In genomic region chr15:36375549-36375885, GRCm38 (mm10) we compare ENCODE assay signal across 8 mouse cellular contexts.
DNase-seq lines count a peak whose midpoint lies in the region; ATAC-seq and TF ChIP-seq lines count a peak whose summit lies in the region.

No protein-coding gene starts in this region.

- 0% methylated on average over 1 of the region's 1 CpGs for WGBS in kidney, embryonic 16.5 days
- WGBS in embryonic facial prominence, embryonic 15.5 days = 4% methylated on average over 1 of the region's 1 CpGs
- WGBS in intestine, embryonic 14.5 days = 0% methylated on average over 1 of the region's 1 CpGs

- H3K4me3 ChIP-seq in kidney, embryonic 16.5 days (ENCODE audit: low read length) = peak overlapping the region; percentile 49
- peak overlapping the region; percentile 41 for H3K4me3 ChIP-seq in embryonic facial prominence, embryonic 15.5 days (replicated peaks)
- H3K4me3 ChIP-seq in intestine, embryonic 14.5 days (ENCODE audit: low read depth, low read length) = peak overlapping the region; percentile 32; the same call in 1 of the 2 replicates
- H3K4me3 ChIP-seq in myocyte = no peak overlapping the region

- no peak for DNase-seq in kidney, postnatal 4 days
- no peak for DNase-seq in intestine, embryonic 14.5 days (ENCODE audit: low spot score)
- DNase-seq in urinary bladder, postnatal 14 days (ENCODE audit: low spot score) = no peak
- no peak for DNase-seq in gastrocnemius, postnatal 10 days
- no peak for DNase-seq in natural killer cell, adult 2 months (ENCODE audit: low spot score in 2 of 2)

- peak overlapping the region; percentile 69; the same call in 1 of the 2 replicates for H3K9ac ChIP-seq in kidney, embryonic 16.5 days (replicated peaks; ENCODE audit: low read length)
- no peak overlapping the region for H3K9ac ChIP-seq in embryonic facial prominence, embryonic 15.5 days
- H3K9ac ChIP-seq in intestine, embryonic 14.5 days (ENCODE audit: low read length) = no peak overlapping the region

- no peaks in the 10 kb centered on the region for H3K9me3 ChIP-seq in kidney, embryonic 16.5 days (ENCODE audit: low read length)
- no peaks in the 10 kb centered on the region for H3K9me3 ChIP-seq in embryonic facial prominence, embryonic 15.5 days (replicated peaks)
- no peaks in the 10 kb centered on the region for H3K9me3 ChIP-seq in intestine, embryonic 14.5 days (ENCODE audit: control insufficient read depth, low read length)

- H3K4me1 ChIP-seq in kidney, embryonic 16.5 days (ENCODE audit: insufficient read depth, low read length) = peaks cover 50% of the 10 kb centered on the region
- peaks cover 20% of the 10 kb centered on the region for H3K4me1 ChIP-seq in embryonic facial prominence, embryonic 15.5 days
- H3K4me1 ChIP-seq in intestine, embryonic 14.5 days (replicated peaks; ENCODE audit: control insufficient read depth, insufficient read depth, low read length) = peaks cover 21% of the 10 kb centered on the region

- H3K79me2 ChIP-seq in myocyte (ENCODE audit: control insufficient read depth, insufficient read depth) = no peaks in the 10 kb centered on the region

- H3K4me2 ChIP-seq in kidney, embryonic 16.5 days (replicated peaks; ENCODE audit: low read depth, low read length) = peak overlapping the region; percentile 78
- H3K4me2 ChIP-seq in embryonic facial prominence, embryonic 15.5 days (replicated peaks) = peak overlapping the region; percentile 65
- peak overlapping the region; percentile 70 for H3K4me2 ChIP-seq in intestine, embryonic 14.5 days (ENCODE audit: low read length)
- peak overlapping the region; percentile 76 for H3K4me2 ChIP-seq in myocyte (ENCODE audit: low read depth)

- no peak overlapping the region for H3ac ChIP-seq in myocyte (ENCODE audit: control insufficient read depth, insufficient read length)

- peak overlapping the region; percentile 97 for H3K27ac ChIP-seq in kidney, embryonic 16.5 days (ENCODE audit: low read length)
- peak overlapping the region; percentile 81; the same call in 1 of the 2 replicates for H3K27ac ChIP-seq in embryonic facial prominence, embryonic 15.5 days (replicated peaks)
- peak overlapping the region; percentile 52; the same call in 1 of the 2 replicates for H3K27ac ChIP-seq in intestine, embryonic 14.5 days (ENCODE audit: low read depth)

- no peak for ATAC-seq in kidney, embryonic 16.5 days (ENCODE audit: low FRiP score, low TSS enrichment)
- peak; percentile 21; the same call in 1 of the 2 replicates for ATAC-seq in embryonic facial prominence, embryonic 15.5 days (ENCODE audit: insufficient number of reproducible peaks, low FRiP score, low TSS enrichment, low read depth)
- ATAC-seq in intestine, embryonic 14.5 days (replicated peaks; ENCODE audit: low FRiP score, low TSS enrichment, low read depth) = peak; percentile 27; the same call in 1 of the 2 replicates

- no peaks in the 10 kb centered on the region for H3K36me3 ChIP-seq in kidney, embryonic 16.5 days (ENCODE audit: insufficient read depth, low read length)
- no peaks in the 10 kb centered on the region for H3K36me3 ChIP-seq in embryonic facial prominence, embryonic 15.5 days
- H3K36me3 ChIP-seq in intestine, embryonic 14.5 days (ENCODE audit: control insufficient read depth, insufficient read depth, low read length) = no peaks in the 10 kb centered on the region
- H3K36me3 ChIP-seq in myocyte (ENCODE audit: control insufficient read depth, insufficient read depth) = no peaks in the 10 kb centered on the region

- no peaks in the 10 kb centered on the region for H3K27me3 ChIP-seq in kidney, embryonic 16.5 days (ENCODE audit: insufficient read depth, low read length)
- no peaks in the 10 kb centered on the region for H3K27me3 ChIP-seq in embryonic facial prominence, embryonic 15.5 days
- peaks cover 2% of the 10 kb centered on the region; the same call in 1 of the 2 replicates for H3K27me3 ChIP-seq in intestine, embryonic 14.5 days (replicated peaks; ENCODE audit: control insufficient read depth, insufficient read depth, low read length)
- H3K27me3 ChIP-seq in myocyte (ENCODE audit: control insufficient read depth, insufficient read depth, insufficient read length) = peaks cover 6% of the 10 kb centered on the region

- TF ChIP-seq POLR2A in myocyte (IDR thresholded peaks at IDR 0.05; ENCODE audit: insufficient read length, low read depth) = no peak

TF ChIP-seq in myocyte, 11 proteins besides CTCF, POLR2A, EP300 and RAD21:
- TF ChIP-seq MYOD1 (IDR thresholded peaks at IDR 0.05; ENCODE audit: control insufficient read depth in 1 of 3, insufficient read length in 2 of 3, low read depth in 2 of 3) (no peak), REST (IDR thresholded peaks at IDR 0.05; ENCODE audit: insufficient read depth, insufficient read length) (no peak), E2F4 (IDR thresholded peaks at IDR 0.05; ENCODE audit: insufficient read depth) (no peak), TCF3 (IDR thresholded peaks at IDR 0.05; ENCODE audit: insufficient read length, low read depth) (no peak), USF1 (IDR thresholded peaks at IDR 0.05; ENCODE audit: low read depth) (no peak), TCF12 (IDR thresholded peaks at IDR 0.05; ENCODE audit: insufficient read depth, poor library complexity, severe bottlenecking) (no peak), SRF (IDR thresholded peaks at IDR 0.05; ENCODE audit: control insufficient read depth, insufficient read length, low read depth) (no peak), POLR2AphosphoS2 (IDR thresholded peaks at IDR 0.05; ENCODE audit: insufficient read length, low read depth) (no peak), CEBPB (IDR thresholded peaks at IDR 0.05; ENCODE audit: insufficient read depth, poor library complexity, severe bottlenecking) (no peak), MYOG (IDR thresholded peaks at IDR 0.05; ENCODE audit: control insufficient read depth in 1 of 3, insufficient read depth in 1 of 3, insufficient read length in 2 of 3, low read depth in 2 of 3) (no peak), MAX (IDR thresholded peaks at IDR 0.05; ENCODE audit: low read depth) (no peak)
